Mouse (Mus musculus): ENCODE data around the gene Tmem262.
A peak's percentile ranks its signal among the peaks of the same experiment; 100 is the strongest.

The Tmem262 gene

DNA sequence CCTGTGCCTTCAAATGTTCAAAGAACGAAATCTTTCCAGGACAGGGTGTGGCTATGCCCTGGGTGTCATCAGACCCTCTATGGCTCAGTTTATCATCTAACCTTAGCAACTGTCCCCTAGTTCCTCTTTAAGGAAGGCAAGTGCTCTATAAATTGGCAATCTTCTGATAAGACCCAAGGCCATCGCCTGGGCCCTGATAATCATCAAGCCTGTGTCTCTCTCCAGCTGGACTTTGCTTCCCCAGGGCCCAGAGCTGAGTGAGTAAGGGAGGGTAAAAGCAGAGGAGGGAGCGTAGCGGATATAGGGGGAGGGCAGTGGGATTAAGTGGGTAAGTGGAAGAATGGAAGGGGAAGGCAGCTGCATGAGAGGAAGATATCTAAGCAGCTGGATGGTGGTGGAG lies 24.6 kb downstream of the Tmem262 start:
- DNase-seq, result no peak

DNA sequence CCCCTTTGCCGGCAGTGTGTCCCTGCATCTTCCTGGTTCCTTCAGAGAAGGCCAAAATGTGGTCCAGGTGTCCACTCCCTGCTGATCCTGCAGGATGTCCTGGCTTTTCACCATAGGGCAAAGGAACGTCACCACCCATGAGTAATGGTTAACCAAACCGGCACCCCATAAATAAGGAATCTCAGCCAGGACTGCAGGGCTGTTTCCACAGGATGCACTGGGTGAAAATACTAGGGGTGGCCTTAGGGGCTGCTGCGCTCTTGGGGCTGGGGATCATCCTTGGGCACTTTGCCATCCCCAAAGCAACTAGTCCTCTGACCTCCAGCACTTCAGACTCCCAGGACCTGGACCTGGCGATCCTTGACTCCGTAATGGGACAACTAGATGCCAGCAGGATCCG lies 25.8 kb downstream of the Tmem262 start, which contains the start of gene Naaladl1:
Naaladl1 (plus strand) TSS at position 197 of the 400 bp plus-strand sequence.
- DNase-seq, result no peak

DNA sequence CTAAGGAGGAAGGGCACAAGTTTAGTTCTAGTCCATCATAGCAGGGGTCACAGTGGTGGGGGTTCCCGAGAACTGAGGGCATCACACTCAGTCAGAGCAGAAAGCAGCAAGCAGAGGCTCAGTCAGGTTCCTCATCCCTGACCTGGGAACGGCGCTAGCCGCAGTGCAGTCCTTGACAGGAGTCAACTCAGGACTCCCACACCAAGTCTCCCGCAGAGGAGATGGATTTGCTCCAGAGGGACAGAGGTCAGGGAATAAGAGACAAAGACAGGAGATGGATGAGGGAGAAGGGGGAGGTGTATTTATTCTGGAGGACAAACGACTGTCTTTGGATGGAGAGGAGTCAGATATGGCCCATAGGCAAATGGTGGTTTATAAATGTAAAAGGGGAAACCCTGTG lies 33.3 kb downstream of the Tmem262 start:
- DNase-seq, result no peak

DNA sequence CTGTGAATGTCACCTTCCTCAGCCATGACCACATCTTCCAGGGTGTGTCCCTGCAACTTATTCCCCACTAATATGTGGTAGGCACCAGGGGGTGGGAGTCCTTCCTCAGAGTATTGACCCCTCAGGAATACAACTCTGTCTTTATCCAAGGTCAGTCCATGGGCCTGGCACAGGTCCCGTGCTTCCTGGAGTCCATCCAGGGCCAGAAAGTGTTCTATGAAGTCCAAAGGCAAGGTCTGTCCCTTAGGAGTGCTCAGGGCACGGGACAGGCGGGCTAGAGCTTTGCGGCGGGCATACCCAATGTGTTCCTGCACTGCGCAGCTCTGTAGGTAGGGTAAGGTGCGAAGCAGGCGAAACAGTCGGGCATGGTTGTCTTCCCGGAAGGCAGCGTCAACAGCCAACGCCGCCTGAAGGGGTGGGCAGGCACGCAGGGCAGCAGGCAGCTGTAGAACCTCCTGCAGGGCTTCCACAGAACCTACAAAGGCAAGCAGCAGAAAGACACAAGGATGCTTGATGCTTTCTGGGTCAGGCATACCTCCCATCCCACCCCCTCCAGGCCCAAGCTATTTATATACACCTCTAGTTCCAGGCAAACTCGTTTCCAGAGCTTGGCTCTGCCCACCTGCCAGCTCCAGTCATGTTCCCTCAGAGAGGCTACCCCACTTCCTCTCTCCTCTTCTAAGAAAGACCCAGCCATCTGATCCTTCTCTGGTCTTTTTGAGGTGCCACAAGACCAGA lies 36.4 kb downstream of the Tmem262 start:
- DNase-seq, result no peak

DNA sequence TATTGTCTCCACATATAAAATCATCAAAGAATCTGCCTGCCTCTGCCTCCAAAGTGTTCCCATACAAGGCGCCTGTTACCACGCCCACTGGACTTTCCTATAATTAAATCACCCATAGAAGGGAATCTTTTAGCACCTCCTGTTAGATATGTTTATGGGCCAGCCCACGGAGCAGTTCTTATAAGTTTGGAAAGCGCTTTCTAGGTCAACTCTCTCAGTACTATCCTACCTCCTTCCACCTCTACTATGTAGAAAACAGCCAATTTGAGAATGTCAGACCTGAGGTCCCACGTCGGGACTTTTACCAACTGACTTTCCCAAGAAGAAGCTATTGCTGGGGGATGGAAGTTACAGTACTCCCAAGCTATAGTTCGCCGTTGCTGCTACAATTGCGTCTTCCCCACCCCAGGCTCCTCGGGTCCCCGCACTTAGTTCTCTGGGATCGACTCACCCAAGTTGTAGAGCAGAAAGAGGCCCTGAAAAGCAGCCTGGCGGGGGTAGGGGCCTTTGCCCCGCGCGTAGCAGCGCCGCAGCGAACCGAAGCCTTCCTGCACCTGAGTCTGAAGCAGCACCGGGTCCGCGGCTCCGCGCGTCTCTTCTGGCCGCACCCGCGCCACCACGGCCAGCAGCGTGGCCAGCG lies 37.6 kb downstream of the Tmem262 start:
- no peak for DNase-seq

DNA sequence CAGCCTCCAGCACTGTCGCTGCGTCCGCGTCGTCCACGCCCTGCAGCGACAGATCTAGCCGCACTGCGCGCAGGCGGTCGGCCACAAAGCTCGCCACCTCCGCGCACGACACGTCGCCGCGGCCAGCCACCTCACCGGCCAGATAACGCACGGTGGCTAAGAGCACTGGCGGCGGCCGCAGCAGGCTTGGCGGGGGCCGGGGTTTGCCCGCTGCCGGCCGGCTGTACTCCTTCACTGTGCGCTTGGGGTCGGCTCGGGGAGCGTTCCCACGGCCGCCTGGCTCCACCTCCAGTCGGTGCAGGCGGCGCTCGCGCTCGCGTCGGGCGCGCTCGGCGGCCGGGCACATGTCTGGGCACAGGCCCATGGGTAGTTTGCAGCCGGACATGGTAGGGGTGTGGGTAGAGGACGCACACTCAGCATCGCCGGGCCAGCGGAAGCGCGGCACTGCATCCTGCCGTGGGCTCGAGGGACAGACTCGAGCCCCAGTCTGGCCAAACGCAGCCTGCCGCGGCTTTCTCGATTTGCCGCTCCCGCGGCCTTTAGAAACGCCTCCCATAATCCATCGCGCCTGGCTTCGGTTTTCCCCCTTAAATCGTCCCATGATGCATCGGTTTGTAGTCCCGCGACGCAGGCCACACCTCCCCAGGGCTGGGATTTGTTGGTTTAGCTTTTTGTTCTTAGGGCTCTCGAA lies 38.3 kb downstream of the Tmem262 start, which contains the start of gene Sac3d1:
Sac3d1 (minus strand) TSS at position 665 of the 691 bp plus-strand sequence.
- DNase-seq, result peak; percentile 86

DNA sequence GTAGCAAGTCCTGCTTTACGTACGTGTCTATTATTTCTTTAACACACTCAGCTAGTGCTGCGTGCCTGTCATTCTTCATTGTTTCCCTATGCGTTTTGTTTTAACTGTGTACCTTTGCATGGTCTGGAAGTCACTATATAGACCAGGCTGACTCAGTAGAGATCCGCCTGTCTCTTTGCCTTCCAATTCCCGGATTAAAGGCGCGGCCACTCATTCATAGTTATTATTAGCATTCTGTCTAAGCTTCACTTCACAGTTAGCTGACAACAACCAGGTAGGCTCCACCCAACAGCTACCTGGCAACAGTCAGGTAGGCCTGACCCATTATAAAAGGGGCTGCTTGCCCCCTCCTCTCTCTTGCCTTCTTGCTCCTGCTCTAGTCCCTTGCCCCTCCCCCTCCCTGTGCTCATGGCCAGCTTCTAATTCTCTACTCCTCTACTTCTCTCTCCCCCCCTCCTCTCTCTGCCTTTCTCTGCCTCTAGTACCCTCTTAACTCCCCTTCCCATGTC lies 38.9 kb downstream of the Tmem262 start:
- no peak for DNase-seq

DNA sequence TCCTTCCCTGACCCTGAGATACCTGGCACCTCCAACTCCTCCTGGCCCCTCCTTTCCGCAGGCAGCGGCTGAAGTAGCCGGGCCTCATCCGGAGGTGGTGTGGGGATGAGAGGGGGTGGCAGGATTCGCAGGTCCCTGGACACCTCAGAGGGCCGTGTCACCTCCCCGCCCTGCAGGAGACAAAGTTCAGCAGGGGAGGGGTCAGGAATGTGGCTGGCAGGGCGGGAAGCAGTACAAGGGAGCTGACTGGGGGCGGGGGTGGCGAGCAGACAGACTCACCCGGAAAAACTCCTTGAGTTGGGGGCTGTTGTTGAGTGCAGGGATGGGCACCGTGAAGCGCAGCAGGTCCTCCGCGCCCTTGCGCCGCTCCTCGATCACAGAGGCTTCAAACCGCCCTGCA lies 41.9 kb downstream of the Tmem262 start:
- DNase-seq, result no peak

DNA sequence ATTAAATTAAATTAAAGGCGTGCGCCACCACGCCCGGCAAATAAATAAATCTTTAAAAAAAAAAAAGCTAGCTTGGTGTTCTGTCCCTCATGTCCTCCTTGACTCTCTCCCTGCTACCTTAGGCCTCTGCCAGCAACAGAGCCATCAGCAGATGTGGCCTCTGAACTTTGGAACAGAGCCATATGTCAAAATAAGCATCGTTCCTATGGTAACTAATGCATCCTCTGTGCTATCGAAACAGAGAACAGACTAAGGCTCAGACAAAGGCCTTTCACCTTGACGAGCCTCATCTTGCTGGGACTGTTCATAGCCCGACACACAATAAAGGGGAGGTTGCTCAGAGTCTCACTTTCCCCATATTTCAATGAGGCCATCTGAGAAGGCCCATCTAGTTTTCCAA lies 43.5 kb downstream of the Tmem262 start:
- DNase-seq, result no peak

DNA sequence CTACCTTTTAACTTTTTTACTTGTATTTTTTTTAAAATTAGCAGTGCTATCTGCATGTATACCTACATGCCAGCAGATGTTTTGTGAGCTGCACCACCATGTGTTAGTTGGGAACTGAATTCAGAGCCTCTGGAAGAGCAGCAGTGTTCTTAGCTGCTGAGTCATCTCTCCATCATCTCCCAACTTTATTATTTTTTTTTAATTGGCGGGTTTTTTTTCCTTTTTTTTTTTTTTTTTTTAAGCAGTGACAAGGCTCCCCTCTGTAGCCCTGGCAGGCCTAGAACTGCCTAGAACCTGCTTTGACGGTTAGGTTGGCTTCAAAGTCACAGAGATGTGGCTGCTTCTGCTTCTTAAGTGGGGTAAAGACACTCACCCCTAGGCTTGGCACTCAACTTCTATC lies 45.1 kb downstream of the Tmem262 start:
- DNase-seq, result no peak

DNA sequence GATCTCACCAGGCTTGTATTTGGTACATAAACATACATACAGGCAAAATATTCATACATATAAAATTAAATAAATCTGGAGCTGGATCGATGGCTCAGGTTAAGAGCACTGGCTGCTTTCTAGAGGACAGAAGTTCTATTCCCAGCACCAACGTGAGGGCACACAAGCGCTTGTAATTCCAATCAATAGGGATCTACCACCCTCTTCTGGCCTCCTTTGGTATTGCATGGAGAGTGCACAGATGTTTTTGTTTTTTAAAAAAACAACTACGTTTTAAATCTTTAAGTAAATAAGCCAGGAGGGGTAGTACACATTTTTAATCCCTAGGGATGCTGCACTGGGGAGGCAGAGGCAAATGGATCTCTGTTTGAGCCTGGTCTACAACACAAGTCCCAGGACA lies 46.5 kb downstream of the Tmem262 start:
- peak; percentile 74 for DNase-seq

DNA sequence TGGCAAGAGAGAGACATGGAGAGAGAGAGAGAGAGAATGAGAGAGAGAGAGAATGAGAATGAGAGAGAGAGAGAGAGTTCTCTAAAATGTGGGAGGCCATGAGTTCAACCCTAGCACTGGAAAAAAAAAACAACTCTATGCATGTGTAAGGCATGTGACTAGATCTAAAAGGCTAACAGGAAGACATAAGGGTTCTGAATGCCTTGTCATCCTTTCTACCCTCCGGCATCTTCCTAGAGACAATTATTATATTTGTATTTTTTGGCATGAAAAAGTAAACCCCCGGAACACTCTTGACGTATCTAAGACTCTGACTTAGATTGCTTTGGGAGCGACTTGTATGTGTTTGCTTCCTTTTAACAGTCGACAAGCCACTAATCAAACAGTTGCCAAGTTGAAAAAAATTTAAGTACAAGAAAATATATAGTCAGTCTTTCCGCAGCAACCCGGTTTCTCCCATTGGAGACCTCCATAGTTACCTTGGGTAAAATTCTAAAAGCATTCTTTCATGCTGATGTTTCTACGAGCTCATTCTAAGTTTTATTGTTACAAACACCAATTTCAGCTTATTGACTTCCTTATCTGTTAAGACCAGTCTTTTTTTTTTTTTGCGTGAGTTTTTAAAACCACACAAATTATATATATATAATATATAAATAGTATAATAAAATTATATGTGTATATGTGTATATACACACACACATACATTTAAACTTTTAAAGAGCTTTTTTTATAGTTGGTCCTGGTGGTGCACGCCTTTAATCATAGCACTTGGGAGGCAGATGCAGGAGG lies 47.2 kb downstream of the Tmem262 start:
- DNase-seq, result no peak

DNA sequence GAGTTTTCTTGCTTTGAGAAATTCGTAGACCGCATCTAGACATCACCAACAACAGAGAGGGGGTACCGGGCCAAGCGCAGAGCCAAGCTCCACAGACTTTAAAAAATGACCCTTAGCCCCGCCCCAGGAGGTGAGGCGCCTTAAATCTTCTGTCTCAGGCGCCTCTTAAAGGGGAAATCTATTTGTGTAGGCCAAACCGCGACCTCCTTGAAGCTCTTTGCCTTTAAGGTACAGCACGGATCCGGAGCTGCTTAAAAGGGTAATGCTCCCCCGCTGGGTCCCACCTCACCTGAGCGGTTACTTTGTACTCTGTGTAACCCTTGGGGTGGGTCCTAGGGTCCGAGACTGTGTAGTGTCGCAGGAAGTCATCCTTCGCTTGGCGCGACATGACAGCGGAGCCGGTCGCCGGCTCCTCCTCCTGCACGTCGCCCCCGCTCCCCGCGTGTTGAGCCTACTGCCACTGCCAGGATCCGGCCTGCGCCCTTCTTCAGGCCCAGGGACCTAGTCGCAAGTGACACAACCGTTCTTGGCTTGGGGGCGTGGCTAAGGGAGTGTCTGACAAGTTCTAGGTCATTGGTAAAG lies 48.0 kb downstream of the Tmem262 start, which contains the start of gene Snx15:
Snx15 (minus strand) TSS at position 545 of the 582 bp plus-strand sequence.
- peak; percentile 97 for DNase-seq

Measured in lung, postnatal 14 days (tissue).